Mouse (Mus musculus): ENCODE results near the gene C130079G13Rik. TPM values are rescaled to one million over a fixed set of nuclear protein-coding genes. Genes with fewer than 3 reads are reported as not detected.
"Not testable (repeated sequence)": the region's sequence is repeated elsewhere in the genome, so short reads cannot be mapped to it uniquely, and the experiment has no call there.

The C130079G13Rik gene
- not detected in 2 replicates for polyA plus RNA-seq (2014; fragmentation: Nextera tagmentation; extraction: Ambion mirVana)

- no peaks in the 10 kb centered on the region for H3K36me3 ChIP-seq (ENCODE audit: control insufficient read depth, insufficient read depth, low read length)
- no peak within 1 kb of the TSS for H3K27ac ChIP-seq (ENCODE audit: low read depth, low read length)
- no peak for ATAC-seq (replicated peaks; ENCODE audit: insufficient number of reproducible peaks, low FRiP score, low TSS enrichment)
- H3K9ac ChIP-seq (ENCODE audit: low read depth, low read length): no peak within 1 kb of the TSS
- H3K4me1 ChIP-seq (ENCODE audit: control insufficient read depth, insufficient read depth, low read length): no peaks in the 10 kb centered on the region
- no peak within 1 kb of the TSS for H3K4me3 ChIP-seq (ENCODE audit: low read depth, low read length)
- no peaks in the 10 kb centered on the region for H3K27me3 ChIP-seq (ENCODE audit: control insufficient read depth, insufficient read depth, low read length)
- H3K4me2 ChIP-seq: no peak within 1 kb of the TSS
- H3K9me3 ChIP-seq (replicated peaks; ENCODE audit: control insufficient read depth, low read length): no peaks in the 10 kb centered on the region
- 77% methylated on average over 2 of the region's 2 CpGs for WGBS (ENCODE audit: insufficient replicate concordance)
Measured at GRCm38 (mm10) chr3:59924914-59925313, at the start of gene C130079G13Rik. Gene C130079G13Rik (plus strand): TSS chr3:59925214.

GRCm38 (mm10) chr3:59877601-59878000 lies 47.4 kb upstream of the C130079G13Rik start:
- H3K4me1 ChIP-seq (ENCODE audit: control insufficient read depth, insufficient read depth, low read length); H3K9me3 ChIP-seq (replicated peaks; ENCODE audit: control insufficient read depth, low read length); H3K27ac ChIP-seq (ENCODE audit: low read depth, low read length); H3K4me2 ChIP-seq; H3K9ac ChIP-seq (ENCODE audit: low read depth, low read length); H3K36me3 ChIP-seq (ENCODE audit: control insufficient read depth, insufficient read depth, low read length); ATAC-seq (replicated peaks; ENCODE audit: insufficient number of reproducible peaks, low FRiP score, low TSS enrichment); H3K4me3 ChIP-seq (ENCODE audit: low read depth, low read length); H3K27me3 ChIP-seq (ENCODE audit: control insufficient read depth, insufficient read depth, low read length): not testable (repeated sequence)
- WGBS (ENCODE audit: insufficient replicate concordance): 49% methylated on average over 1 of the region's 1 CpGs

GRCm38 (mm10) chr3:59879801-59880554 lies 45.0 kb upstream of the C130079G13Rik start:
- not testable (repeated sequence) for H3K4me2 ChIP-seq; H3K36me3 ChIP-seq (ENCODE audit: control insufficient read depth, insufficient read depth, low read length); H3K4me3 ChIP-seq (ENCODE audit: low read depth, low read length); ATAC-seq (replicated peaks; ENCODE audit: insufficient number of reproducible peaks, low FRiP score, low TSS enrichment); H3K27ac ChIP-seq (ENCODE audit: low read depth, low read length); H3K27me3 ChIP-seq (ENCODE audit: control insufficient read depth, insufficient read depth, low read length); H3K9me3 ChIP-seq (replicated peaks; ENCODE audit: control insufficient read depth, low read length); H3K4me1 ChIP-seq (ENCODE audit: control insufficient read depth, insufficient read depth, low read length); H3K9ac ChIP-seq (ENCODE audit: low read depth, low read length)
- WGBS (ENCODE audit: insufficient replicate concordance): 68% methylated on average over 7 of the region's 7 CpGs

- Histone ChIP-seq H3K27me3 (ENCODE audit: control insufficient read depth, insufficient read depth, low read length) (no peaks in the 10 kb centered on the region), H3K27ac (ENCODE audit: low read depth, low read length) (no peak overlapping the region), H3K9me3 (replicated peaks; ENCODE audit: control insufficient read depth, low read length) (no peaks in the 10 kb centered on the region), H3K4me3 (ENCODE audit: low read depth, low read length) (no peak overlapping the region), H3K36me3 (ENCODE audit: control insufficient read depth, insufficient read depth, low read length) (no peaks in the 10 kb centered on the region), H3K9ac (ENCODE audit: low read depth, low read length) (no peak overlapping the region), H3K4me2 (no peak overlapping the region), H3K4me1 (ENCODE audit: control insufficient read depth, insufficient read depth, low read length) (no peaks in the 10 kb centered on the region)
- WGBS (ENCODE audit: insufficient replicate concordance): 64% methylated on average over 2 of the region's 2 CpGs
- ATAC-seq (replicated peaks; ENCODE audit: insufficient number of reproducible peaks, low FRiP score, low TSS enrichment): no peak
Measured at GRCm38 (mm10) chr3:59893276-59893675, 31.7 kb upstream of the C130079G13Rik start.

DNA sequence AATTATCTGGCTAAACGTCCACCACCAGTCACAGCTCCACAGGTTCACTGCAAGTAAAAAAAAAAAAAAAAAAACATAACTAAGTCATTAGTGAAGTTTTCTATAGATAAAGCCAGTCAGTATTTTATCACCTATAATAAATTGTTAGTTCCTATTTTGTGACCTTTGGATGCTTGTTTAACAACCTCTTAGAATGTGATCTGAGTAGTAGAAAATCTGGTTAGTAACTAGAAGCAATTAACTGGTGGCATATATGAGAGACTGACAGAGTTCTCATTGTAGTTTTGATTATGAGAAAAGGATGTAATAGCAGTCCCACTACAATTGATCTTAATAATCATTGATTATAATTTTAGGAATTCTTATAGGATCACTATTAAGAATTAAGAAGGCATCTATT lies 9.6 kb downstream of the C130079G13Rik start:
- 40% methylated on average over 1 of the region's 1 CpGs for WGBS (ENCODE audit: insufficient replicate concordance)
- Histone ChIP-seq H3K4me2 (no peak overlapping the region), H3K27ac (ENCODE audit: low read depth, low read length) (no peak overlapping the region), H3K27me3 (ENCODE audit: control insufficient read depth, insufficient read depth, low read length) (no peaks in the 10 kb centered on the region), H3K9ac (ENCODE audit: low read depth, low read length) (no peak overlapping the region), H3K4me3 (ENCODE audit: low read depth, low read length) (no peak overlapping the region), H3K4me1 (ENCODE audit: control insufficient read depth, insufficient read depth, low read length) (no peaks in the 10 kb centered on the region), H3K9me3 (replicated peaks; ENCODE audit: control insufficient read depth, low read length) (no peaks in the 10 kb centered on the region), H3K36me3 (ENCODE audit: control insufficient read depth, insufficient read depth, low read length) (no peaks in the 10 kb centered on the region)
- ATAC-seq (replicated peaks; ENCODE audit: insufficient number of reproducible peaks, low FRiP score, low TSS enrichment): no peak

GRCm38 (mm10) chr3:59947294-59947950 lies 22.4 kb downstream of the C130079G13Rik start:
- Histone ChIP-seq H3K4me2 (no peak overlapping the region), H3K9ac (ENCODE audit: low read depth, low read length) (no peak overlapping the region), H3K9me3 (replicated peaks; ENCODE audit: control insufficient read depth, low read length) (no peaks in the 10 kb centered on the region), H3K4me3 (ENCODE audit: low read depth, low read length) (no peak overlapping the region), H3K36me3 (ENCODE audit: control insufficient read depth, insufficient read depth, low read length) (no peaks in the 10 kb centered on the region), H3K27ac (ENCODE audit: low read depth, low read length) (no peak overlapping the region), H3K4me1 (ENCODE audit: control insufficient read depth, insufficient read depth, low read length) (no peaks in the 10 kb centered on the region), H3K27me3 (ENCODE audit: control insufficient read depth, insufficient read depth, low read length) (no peaks in the 10 kb centered on the region)
- no peak for ATAC-seq (replicated peaks; ENCODE audit: insufficient number of reproducible peaks, low FRiP score, low TSS enrichment)
- WGBS (ENCODE audit: insufficient replicate concordance): 86% methylated on average over 10 of the region's 10 CpGs

DNA sequence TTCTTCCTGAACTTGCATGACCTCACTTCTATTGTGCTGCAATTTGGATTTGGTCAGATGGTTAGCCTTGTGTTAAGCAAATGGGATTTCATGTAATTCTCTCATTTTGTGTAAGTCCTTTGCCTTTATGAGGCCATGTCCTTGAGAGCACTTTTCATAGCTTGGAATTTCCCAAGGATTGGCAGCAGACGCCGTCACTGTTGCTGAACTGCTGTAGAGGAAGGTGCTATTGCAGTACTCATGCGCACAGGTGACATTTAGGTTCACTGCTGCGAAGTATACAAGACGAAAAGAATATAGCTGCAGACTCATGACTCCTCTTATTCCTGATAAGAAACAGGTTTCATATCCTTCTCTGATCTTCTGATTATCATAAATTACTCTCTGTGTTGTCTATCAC lies 45.9 kb downstream of the C130079G13Rik start:
- no peak overlapping the region for H3K4me2 ChIP-seq
- no peaks in the 10 kb centered on the region for H3K27me3 ChIP-seq (ENCODE audit: control insufficient read depth, insufficient read depth, low read length)
- H3K27ac ChIP-seq (ENCODE audit: low read depth, low read length): no peak overlapping the region
- H3K4me3 ChIP-seq (ENCODE audit: low read depth, low read length): no peak overlapping the region
- no peak for ATAC-seq (replicated peaks; ENCODE audit: insufficient number of reproducible peaks, low FRiP score, low TSS enrichment)
- no peak overlapping the region for H3K9ac ChIP-seq (ENCODE audit: low read depth, low read length)
- no peaks in the 10 kb centered on the region for H3K9me3 ChIP-seq (replicated peaks; ENCODE audit: control insufficient read depth, low read length)
- 80% methylated on average over 5 of the region's 5 CpGs for WGBS (ENCODE audit: insufficient replicate concordance)
- no peaks in the 10 kb centered on the region for H3K4me1 ChIP-seq (ENCODE audit: control insufficient read depth, insufficient read depth, low read length)
- H3K36me3 ChIP-seq (ENCODE audit: control insufficient read depth, insufficient read depth, low read length): no peaks in the 10 kb centered on the region

- H3K36me3 ChIP-seq (ENCODE audit: control insufficient read depth, insufficient read depth, low read length): no peaks in the 10 kb centered on the region
- ATAC-seq (replicated peaks; ENCODE audit: insufficient number of reproducible peaks, low FRiP score, low TSS enrichment): no peak
Measured at GRCm38 (mm10) chr3:59974591-59974990, 49.6 kb downstream of the C130079G13Rik start.

More at GRCm38 (mm10) chr3:59974591-59974990, 49.6 kb downstream of the C130079G13Rik start:
- no peak overlapping the region for H3K4me2 ChIP-seq
- no peak overlapping the region for H3K27ac ChIP-seq (ENCODE audit: low read depth, low read length)
- H3K27me3 ChIP-seq (ENCODE audit: control insufficient read depth, insufficient read depth, low read length): no peaks in the 10 kb centered on the region
- H3K4me3 ChIP-seq (ENCODE audit: low read depth, low read length): no peak overlapping the region
- H3K4me1 ChIP-seq (ENCODE audit: control insufficient read depth, insufficient read depth, low read length): no peaks in the 10 kb centered on the region
- H3K9me3 ChIP-seq (replicated peaks; ENCODE audit: control insufficient read depth, low read length): no peaks in the 10 kb centered on the region
- no peak overlapping the region for H3K9ac ChIP-seq (ENCODE audit: low read depth, low read length)
